Mouse (Mus musculus) liver, embryonic 12.5 days (tissue): ENCODE measurements around the gene Tmub2. TPM values are rescaled to one million over a fixed set of nuclear protein-coding genes. Genes with fewer than 3 reads are reported as not detected.

Source experiments
- ATAC-seq: fragments of 200-750 bp; cut with Nextera tagmentation; 2 replicates; pipeline ENCODE4 v1.8.0; 2017; ENCODE audit warnings: moderate number of reproducible peaks, mild to moderate bottlenecking, moderate library complexity
- H3K27ac ChIP-seq: fragments of 300-500 bp; sonication (generic); 2 replicates; pipeline ENCODE4 v1.5.1; 2016; ENCODE audit warnings: mild to moderate bottlenecking
- H3K27me3 ChIP-seq: fragments of 300-500 bp; sonication (generic); replicated peaks from 2 replicates; pipeline ENCODE4 v1.6.1; 2016; ENCODE audit warnings: mild to moderate bottlenecking, moderate library complexity
- H3K36me3 ChIP-seq: fragments of 300-500 bp; sonication (generic); 2 replicates; pipeline ENCODE4 v1.6.1; 2016; ENCODE audit warnings: mild to moderate bottlenecking, moderate library complexity
- H3K4me1 ChIP-seq: fragments of 300-500 bp; sonication (generic); 2 replicates; pipeline ENCODE4 v1.6.1; 2016
- H3K4me2 ChIP-seq: fragments of 300-500 bp; sonication (generic); 2 replicates; pipeline ENCODE4 v1.6.1; 2016; ENCODE audit warnings: mild to moderate bottlenecking, moderate library complexity
- H3K4me3 ChIP-seq: fragments of 300-500 bp; sonication (generic); 2 replicates; pipeline ENCODE4 v1.5.1; 2016; ENCODE audit warnings: mild to moderate bottlenecking, moderate library complexity
- H3K9ac ChIP-seq: fragments of 300-500 bp; sonication (generic); 2 replicates; pipeline ENCODE4 v1.6.1; 2016; ENCODE audit warnings: mild to moderate bottlenecking, moderate library complexity
- H3K9me3 ChIP-seq: fragments of 300-500 bp; sonication (generic); replicated peaks from 2 replicates; pipeline ENCODE4 v1.6.1; 2016; ENCODE audit warnings: mild to moderate bottlenecking, moderate library complexity
- WGBS: fragments of 180-500 bp; shearing (Covaris S2); methylation state at CpG from one replicate; pipeline ENCODE4 v1.1.7; 2016; ENCODE audit not compliant: insufficient replicate concordance; 5-methylcytosine and 5-hydroxymethylcytosine counted together
- polyA plus RNA-seq: library from polyadenylated mRNA; unstranded; fragments of >200 nt; fragmentation: Nextera tagmentation; extraction: Ambion mirVana; gene quantifications from 2 replicates; pipeline ENCODE4 v1.2.1, GENCODE M21; 2016

The Tmub2 gene
- polyA plus RNA-seq, 1 experiment from 2014 or later: 28.4 TPM

GRCm38 (mm10) chr11:102295598-102296471 lies 11.1 kb downstream of the Tmub2 start:
- Histone ChIP-seq H3K27ac (peak overlapping the region; percentile 98), H3K9ac (peak overlapping the region; percentile 94), H3K4me2 (peak overlapping the region; percentile 98), H3K4me1 (peaks cover 48% of the 10 kb centered on the region), H3K4me3 (peak overlapping the region; percentile 91), H3K36me3 (peaks cover 41% of the 10 kb centered on the region), H3K27me3 (no peaks in the 10 kb centered on the region), H3K9me3 (no peaks in the 10 kb centered on the region)
- WGBS: 1% methylated on average over 52 of the region's 73 CpGs
- ATAC-seq: no peak

- H3K9ac ChIP-seq: peak within 1 kb of the TSS; percentile 94
- H3K4me1 ChIP-seq: peaks cover 43% of the 10 kb centered on the region
- WGBS: under 1% methylated on average over 85 of the region's 125 CpGs
- peak within 1 kb of the TSS; percentile 98 for H3K27ac ChIP-seq
- ATAC-seq: peak; percentile 92
- H3K9me3 ChIP-seq: no peaks in the 10 kb centered on the region
- H3K27me3 ChIP-seq: no peaks in the 10 kb centered on the region
- peak within 1 kb of the TSS; percentile 98 for H3K4me2 ChIP-seq
- H3K4me3 ChIP-seq: peak within 1 kb of the TSS; percentile 91
- H3K36me3 ChIP-seq: peaks cover 31% of the 10 kb centered on the region
Measured at GRCm38 (mm10) chr11:102296491-102297472, 12.1 kb downstream of the Tmub2 start, which contains the start of gene Atxn7l3. Atxn7l3 (minus strand) TSS chr11:102296631.

GRCm38 (mm10) chr11:102297577-102298556 lies 13.1 kb downstream of the Tmub2 start:
- ATAC-seq: peak; percentile 36
- H3K27me3 ChIP-seq: no peaks in the 10 kb centered on the region
- H3K4me2 ChIP-seq: peak overlapping the region; percentile 98
- H3K4me1 ChIP-seq: peaks cover 43% of the 10 kb centered on the region
- H3K27ac ChIP-seq: peak overlapping the region; percentile 98
- H3K4me3 ChIP-seq: peak overlapping the region; percentile 91
- H3K9ac ChIP-seq: peak overlapping the region; percentile 83
- H3K36me3 ChIP-seq: peaks cover 20% of the 10 kb centered on the region
- H3K9me3 ChIP-seq: no peaks in the 10 kb centered on the region
- 17% methylated on average over 27 of the region's 27 CpGs for WGBS

DNA sequence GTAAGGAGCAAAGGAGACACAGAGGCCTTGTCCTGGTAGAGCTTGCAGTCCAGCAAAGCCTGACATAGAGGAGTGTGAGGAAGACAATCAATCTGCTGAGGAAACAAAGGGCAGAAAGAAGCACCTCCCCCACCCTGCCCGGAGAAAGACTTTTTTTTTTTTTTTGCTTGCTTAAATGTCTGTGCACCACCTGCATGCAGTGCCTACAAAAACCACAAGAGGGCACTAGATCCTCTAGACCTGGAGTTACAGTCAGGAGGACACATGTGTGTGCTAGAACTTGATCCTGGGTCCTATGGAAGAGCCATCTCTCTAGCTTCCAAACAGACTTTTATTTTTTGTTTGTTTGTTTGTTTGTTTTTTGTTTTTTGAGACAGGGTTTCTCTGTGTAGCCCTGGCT lies 15.1 kb downstream of the Tmub2 start:
- 0% methylated on average over 1 of the region's 1 CpGs for WGBS
- H3K27me3 ChIP-seq: no peaks in the 10 kb centered on the region
- H3K4me2 ChIP-seq: no peak overlapping the region
- H3K4me3 ChIP-seq: no peak overlapping the region
- H3K9ac ChIP-seq: no peak overlapping the region
- H3K36me3 ChIP-seq: peaks cover 4% of the 10 kb centered on the region
- no peaks in the 10 kb centered on the region for H3K9me3 ChIP-seq
- ATAC-seq: no peak
- peaks cover 35% of the 10 kb centered on the region for H3K4me1 ChIP-seq
- 0 out of 2 replicates have a peak overlapping the region, but pooled peaks have one; percentile 20 for H3K27ac ChIP-seq

DNA sequence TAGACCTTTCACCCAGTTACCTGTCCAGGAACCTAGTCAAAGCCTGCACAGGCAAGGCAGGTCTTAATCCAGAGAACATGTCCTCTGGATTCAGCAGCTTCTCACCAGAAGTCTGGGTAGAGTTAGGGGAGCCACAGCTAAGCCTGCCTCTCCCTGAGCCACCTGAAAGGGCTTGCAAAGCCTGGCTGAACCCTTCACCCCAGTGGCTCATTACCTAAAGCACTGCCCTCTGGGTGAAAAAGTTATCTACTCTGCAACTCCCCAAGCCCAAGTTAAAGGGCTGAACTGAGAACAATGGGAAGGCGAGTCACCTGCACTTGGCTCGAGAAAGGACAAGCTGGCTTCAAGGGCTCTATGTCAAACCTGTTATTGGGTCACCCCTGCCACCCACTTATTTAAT lies 19.4 kb downstream of the Tmub2 start:
- no peak for ATAC-seq
- no peaks in the 10 kb centered on the region for H3K27me3 ChIP-seq
- H3K36me3 ChIP-seq: peaks cover 43% of the 10 kb centered on the region
- H3K4me2 ChIP-seq: no peak overlapping the region
- H3K9ac ChIP-seq: no peak overlapping the region
- H3K4me3 ChIP-seq: no peak overlapping the region
- no peaks in the 10 kb centered on the region for H3K9me3 ChIP-seq
- WGBS: 52% methylated on average over 2 of the region's 2 CpGs
- no peak overlapping the region for H3K27ac ChIP-seq
- peaks cover 17% of the 10 kb centered on the region for H3K4me1 ChIP-seq

GRCm38 (mm10) chr11:102305359-102305758 lies 20.6 kb downstream of the Tmub2 start:
- Histone ChIP-seq H3K36me3 (peaks cover 55% of the 10 kb centered on the region), H3K9me3 (no peaks in the 10 kb centered on the region), H3K4me3 (no peak overlapping the region), H3K27me3 (no peaks in the 10 kb centered on the region), H3K9ac (no peak overlapping the region), H3K4me1 (peaks cover 24% of the 10 kb centered on the region), H3K27ac (no peak overlapping the region), H3K4me2 (no peak overlapping the region)
- ATAC-seq: no peak
- WGBS: 72% methylated on average over 3 of the region's 3 CpGs

DNA sequence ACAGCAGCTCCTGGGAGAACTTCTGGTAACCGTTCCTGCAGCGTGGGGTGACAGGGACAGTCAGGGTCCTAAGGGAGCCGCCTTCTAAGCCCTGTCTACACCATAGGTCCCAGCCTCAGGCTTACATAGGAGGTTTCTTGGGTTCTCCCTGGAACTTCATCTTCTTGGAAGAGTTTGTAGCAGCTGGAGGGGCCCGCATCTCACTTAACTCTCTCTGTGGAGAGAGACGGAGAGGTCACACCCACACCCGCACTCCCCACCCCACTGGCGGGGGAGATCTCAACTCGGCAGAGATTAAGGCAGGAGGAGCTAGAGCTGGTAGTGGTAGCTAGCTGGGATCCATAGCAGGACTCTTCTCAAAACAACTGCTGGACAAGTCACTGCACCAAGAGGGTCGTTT lies 23.4 kb downstream of the Tmub2 start:
- WGBS: 67% methylated on average over 9 of the region's 9 CpGs
- Histone ChIP-seq H3K27me3 (no peaks in the 10 kb centered on the region), H3K9me3 (no peaks in the 10 kb centered on the region), H3K4me1 (peaks cover 51% of the 10 kb centered on the region), H3K27ac (no peak overlapping the region), H3K36me3 (peaks cover 82% of the 10 kb centered on the region), H3K4me2 (peak overlapping the region; percentile 82; the same call in 1 of the 2 replicates), H3K9ac (peak overlapping the region; percentile 52; the same call in 1 of the 2 replicates), H3K4me3 (no peak overlapping the region)
- ATAC-seq: no peak

DNA sequence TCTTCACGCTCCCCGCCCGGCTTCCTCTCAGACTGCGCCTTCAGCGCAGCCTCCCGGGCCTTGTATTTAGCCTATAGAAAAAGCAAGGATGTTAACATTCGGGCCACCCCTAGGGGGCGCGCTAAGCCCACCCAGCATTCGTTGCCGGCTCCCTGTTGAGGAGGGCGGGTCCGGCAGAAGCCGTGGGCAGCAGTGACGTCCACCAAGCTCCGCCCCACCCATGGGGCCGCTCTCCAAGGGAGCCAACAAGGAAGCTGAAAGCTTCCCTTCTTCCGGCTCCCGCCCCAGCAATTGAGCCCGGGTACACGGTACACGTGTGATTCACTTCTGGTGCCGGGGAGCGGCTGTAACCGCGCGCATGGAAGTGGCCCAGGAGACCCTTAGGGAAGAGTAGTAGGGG lies 24.2 kb downstream of the Tmub2 start:
- H3K27ac ChIP-seq: peak overlapping the region; percentile 83
- peak; percentile 93 for ATAC-seq
- peak overlapping the region; percentile 60 for H3K9ac ChIP-seq
- H3K4me1 ChIP-seq: peaks cover 59% of the 10 kb centered on the region
- peak overlapping the region; percentile 82 for H3K4me2 ChIP-seq
- under 1% methylated on average over 27 of the region's 27 CpGs for WGBS
- peaks cover 91% of the 10 kb centered on the region for H3K36me3 ChIP-seq
- H3K27me3 ChIP-seq: no peaks in the 10 kb centered on the region
- H3K9me3 ChIP-seq: no peaks in the 10 kb centered on the region
- peak overlapping the region; percentile 54 for H3K4me3 ChIP-seq

DNA sequence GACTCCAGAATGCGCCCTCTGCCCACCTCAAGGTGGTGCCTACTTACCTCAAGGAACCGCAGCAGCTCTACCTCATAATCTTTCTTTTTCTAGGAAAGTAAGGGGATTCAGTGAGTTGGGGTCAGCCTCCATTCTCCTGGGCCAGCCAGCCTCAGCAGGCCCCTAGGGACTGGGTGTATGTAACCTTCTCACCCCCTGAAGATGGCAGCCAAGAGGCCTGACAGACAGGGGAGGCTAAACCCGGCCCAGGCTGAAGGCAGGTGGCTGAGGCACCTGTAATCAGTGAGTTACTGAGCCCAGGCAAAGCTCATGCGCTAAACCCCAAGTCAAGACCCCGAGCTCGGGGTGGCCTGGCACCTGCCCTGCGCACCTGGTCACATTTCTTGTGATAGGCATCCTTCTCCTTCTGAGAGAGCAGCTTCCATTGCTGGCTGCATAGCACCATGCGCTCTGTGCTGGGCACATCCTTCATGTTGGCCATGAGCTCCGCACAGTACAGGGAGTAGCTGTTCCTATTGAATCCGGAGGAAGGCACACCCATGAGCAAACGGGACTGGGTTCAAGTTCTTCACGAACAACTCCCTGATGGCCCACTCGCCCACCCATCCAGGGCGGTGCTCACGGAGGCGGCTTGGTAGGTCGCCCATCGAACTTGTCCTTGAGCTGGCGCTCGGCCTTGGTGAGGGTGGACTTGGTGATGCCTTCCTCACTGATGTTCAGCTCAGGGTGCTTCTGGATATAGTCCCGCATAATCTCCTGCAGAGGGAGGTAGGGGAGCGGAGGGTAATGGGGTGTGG lies 25.3 kb downstream of the Tmub2 start:
- H3K4me1 ChIP-seq: peaks cover 70% of the 10 kb centered on the region

More for the DNA sequence above, 25.3 kb downstream of the Tmub2 start:
- WGBS: 71% methylated on average over 22 of the region's 22 CpGs
- H3K4me3 ChIP-seq: peak overlapping the region; percentile 54
- no peaks in the 10 kb centered on the region for H3K9me3 ChIP-seq
- H3K4me2 ChIP-seq: peak overlapping the region; percentile 82
- no peak for ATAC-seq
- peak overlapping the region; percentile 60 for H3K9ac ChIP-seq
- H3K36me3 ChIP-seq: peaks cover 97% of the 10 kb centered on the region
- no peaks in the 10 kb centered on the region for H3K27me3 ChIP-seq
- H3K27ac ChIP-seq: peak overlapping the region; percentile 83
